Mouse (Mus musculus): ENCODE measurements around the gene Stim1.

- TF ChIP-seq CTCF (IDR thresholded peaks at IDR 0.05; ENCODE audit: insufficient read depth, low read depth, low read length) (no peak), POLR2A (IDR thresholded peaks at IDR 0.05; ENCODE audit: insufficient read depth, low read depth, low read length) (no peak)
These were observed 174.8 kb downstream of the Stim1 start for GRCm38 (mm10) chr7:102442432-102442831.

Data from olfactory bulb, adult 2 months (tissue).